Mouse (Mus musculus): ENCODE data around the gene 4930407I10Rik.

Gene 4930407I10Rik

DNA sequence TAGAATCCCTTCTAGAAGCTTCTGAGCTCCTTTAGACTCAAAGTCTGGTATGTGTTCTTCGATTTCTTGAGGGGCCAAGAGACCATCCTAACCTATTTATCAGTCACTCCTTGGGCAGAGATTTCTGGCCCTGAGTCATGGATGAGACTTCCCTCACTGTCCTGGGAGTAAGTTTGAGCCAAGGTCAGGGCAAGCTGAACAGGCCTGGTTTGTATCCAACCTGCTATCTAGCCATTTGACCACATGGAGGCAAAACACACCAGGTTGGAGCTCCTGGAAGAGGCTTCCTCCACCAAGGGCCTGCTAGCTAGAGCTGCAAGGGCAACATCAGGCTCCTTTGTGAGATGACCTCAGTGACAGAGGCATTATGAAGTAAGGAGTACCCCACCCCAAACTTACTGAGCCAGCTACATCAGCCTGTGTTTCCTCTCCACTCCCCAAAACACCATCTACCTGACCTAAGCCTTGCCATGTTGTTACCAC lies at the start of gene 4930407I10Rik:
TSS of gene 4930407I10Rik (plus strand) at position 433 of the 483 bp plus-strand sequence.
- DNase-seq (ENCODE audit: low read depth, low spot score): no peak

DNA sequence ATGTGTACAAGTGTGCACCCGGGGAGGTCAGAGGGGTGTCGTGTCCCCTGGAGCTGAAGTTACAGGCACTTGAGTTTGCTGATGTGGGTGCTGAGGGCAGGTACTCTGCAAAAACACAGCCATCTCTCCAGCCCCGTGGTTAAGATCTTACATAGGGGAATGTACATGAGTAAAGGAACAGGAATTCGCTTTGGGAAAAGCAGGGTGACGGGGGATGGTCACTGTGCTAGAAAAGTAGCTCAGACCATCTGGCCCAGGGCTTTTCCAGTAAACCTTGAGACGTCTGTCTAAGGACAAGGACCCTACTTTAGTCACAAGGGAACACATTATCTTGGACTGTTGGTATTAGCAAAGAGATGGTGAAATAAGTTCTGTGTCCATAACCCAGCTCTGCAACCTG lies 47.0 kb upstream of the 4930407I10Rik start:
- DNase-seq (ENCODE audit: low read depth, low spot score): no peak

DNA sequence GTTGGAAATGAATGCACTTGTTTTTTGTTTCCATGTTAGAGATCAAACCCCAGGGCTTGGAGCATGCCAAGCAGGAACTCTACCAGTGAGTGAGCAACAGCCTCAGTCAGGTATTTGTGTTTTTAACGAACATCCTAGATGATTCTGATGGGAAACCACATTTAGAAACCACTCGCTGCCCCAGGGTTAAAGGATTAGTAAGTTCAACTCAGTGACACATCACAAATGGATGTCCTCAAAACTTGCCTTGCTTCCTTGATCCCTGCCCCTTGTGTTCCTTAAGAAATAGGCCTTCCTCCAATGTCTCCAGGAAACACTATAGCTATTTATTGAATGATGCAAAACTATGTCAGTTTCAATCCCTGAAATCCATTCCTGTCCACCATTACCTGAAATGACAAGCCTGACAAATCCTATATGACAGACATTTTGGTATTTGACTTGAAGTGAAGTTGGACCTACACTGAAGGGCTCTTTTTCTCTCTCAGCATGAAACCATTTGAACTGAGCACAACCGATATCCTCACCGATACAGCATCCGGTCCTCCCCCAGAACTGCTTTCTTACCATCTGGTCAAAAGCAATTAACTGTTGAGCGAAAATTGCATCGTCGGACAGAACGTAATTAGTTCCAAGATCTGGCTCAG lies 44.1 kb upstream of the 4930407I10Rik start:
- DNase-seq (ENCODE audit: low read depth, low spot score): peak; percentile 45

DNA sequence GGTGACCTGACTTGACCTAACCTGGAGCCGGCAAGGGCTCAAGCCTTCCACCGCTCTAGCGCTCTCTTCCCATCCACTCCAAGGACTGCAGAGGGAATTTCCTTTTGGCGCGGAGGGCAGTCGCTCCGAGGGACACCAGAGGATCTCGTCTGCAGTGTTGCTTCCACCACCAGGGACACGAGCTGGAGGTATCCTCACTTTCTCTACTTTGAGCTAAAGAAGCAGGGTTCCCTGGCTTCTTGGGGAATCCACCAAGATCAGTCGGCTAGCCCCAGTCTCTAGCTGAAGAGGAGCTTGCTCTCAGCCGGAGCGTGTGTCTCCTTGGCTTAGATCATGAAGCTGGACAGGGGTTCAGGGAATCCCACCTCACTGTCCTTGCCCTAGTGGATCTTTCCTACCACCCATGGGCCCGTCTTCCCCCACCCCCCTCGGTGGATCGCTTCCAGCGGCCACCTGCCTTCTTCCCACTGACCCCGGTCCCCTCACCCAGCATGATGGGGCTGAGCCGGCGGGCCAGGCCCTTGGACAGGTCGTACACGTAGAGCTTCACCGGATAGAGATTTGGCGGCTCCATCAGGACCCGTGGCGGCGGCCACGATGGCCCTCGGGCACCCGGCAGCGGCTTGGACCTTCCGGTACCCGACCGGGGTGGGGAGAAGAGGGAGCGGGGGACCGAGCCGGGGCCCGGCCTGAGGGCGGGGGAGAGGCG lies 43.4 kb upstream of the 4930407I10Rik start:
- peak; percentile 54 for DNase-seq (ENCODE audit: low read depth, low spot score)

DNA sequence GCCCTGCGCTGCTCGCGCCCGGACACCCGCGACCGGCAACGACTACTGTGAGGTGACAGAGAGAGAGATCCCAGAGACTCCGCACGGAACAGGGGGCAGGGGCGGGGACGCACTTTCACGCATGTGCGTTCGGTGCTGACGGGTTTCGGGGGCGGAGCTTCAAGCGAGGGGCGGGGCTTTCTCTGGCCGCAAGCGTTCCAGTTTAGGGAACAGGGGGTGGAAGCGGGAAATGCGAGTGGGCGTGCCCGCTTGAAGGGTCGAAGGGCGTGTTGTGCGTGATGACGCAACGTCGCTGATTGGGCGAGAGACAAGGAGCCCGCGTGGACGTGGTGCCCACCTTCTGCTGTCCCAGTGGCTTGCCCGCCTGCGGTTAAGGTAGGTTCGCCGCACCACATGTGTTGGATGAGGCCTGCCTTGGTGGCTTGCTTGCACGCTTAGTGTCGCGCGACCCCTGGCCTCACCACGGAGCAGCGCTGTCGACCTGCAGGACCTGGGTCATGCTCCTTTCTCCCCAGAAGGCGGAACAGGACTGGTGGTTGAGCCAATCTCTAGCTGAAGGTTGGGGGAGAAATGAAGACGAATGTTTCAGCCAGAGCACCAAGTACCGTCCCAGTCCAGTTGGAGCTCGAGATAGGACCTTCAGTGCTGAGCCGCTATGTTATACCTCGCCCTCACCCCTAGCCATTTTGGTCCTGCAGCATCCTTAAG lies 42.7 kb upstream of the 4930407I10Rik start:
- peak; percentile 99 for DNase-seq (ENCODE audit: low read depth, low spot score)

DNA sequence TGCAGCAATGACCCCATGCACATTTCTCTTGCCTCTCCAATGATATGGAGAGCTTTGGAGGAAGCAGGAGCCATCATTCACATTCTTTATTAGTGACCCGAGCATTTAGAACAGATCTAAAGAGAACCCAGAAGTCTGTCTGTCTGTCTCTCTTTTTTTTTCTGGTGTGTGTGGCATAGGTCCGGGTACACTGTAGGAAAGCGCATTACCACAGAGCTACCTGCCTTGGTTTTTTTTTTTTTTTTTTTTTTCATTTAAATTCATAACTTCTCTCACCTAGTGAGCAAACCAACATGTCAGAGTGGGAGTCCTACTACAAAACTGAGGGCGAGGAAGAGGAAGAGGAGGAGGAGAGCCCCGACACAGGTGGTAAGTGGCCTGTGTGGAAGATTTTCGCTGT lies 42.1 kb upstream of the 4930407I10Rik start:
- DNase-seq (ENCODE audit: low read depth, low spot score): no peak

DNA sequence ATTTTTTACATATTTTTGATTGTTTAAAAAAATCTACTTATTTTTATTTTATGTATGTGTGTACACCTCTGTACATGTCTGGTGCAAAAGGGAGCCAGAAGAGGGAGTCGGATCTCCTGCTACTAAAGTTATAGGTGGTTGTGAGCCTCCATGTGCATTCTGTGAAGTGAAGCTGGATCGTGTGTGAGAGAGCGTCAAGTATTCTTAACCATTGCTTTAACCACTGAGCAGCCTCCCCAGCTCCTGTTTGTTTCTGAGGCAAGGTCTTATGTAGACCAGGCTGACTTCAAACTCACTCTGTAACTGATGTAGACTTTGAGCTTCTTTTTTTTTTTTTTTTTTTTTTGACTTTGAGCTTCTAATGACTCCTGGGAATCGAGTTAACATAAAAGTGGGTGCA lies 41.5 kb upstream of the 4930407I10Rik start:
- peak; percentile 14 for DNase-seq (ENCODE audit: low read depth, low spot score)

DNA sequence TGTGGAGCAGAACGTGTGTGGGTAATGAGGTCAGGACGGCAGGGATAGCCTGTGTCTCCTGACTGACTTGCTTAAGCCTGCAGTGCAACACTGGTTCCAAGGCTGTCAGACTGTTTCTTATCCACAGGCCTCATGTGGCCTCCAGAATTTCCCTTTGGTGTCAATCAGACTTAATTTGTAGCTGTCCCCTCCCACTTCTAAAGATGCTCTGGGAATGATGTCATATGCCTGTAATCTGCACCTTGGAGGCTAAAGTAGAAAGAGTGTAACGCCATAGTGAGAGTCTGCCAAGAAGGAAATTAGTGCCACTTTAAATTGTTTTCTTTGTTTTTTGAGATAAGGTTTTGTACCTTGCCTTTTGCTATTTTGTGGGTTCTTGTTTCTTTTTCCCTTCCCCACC lies 39.7 kb upstream of the 4930407I10Rik start:
- DNase-seq (ENCODE audit: low read depth, low spot score): no peak

DNA sequence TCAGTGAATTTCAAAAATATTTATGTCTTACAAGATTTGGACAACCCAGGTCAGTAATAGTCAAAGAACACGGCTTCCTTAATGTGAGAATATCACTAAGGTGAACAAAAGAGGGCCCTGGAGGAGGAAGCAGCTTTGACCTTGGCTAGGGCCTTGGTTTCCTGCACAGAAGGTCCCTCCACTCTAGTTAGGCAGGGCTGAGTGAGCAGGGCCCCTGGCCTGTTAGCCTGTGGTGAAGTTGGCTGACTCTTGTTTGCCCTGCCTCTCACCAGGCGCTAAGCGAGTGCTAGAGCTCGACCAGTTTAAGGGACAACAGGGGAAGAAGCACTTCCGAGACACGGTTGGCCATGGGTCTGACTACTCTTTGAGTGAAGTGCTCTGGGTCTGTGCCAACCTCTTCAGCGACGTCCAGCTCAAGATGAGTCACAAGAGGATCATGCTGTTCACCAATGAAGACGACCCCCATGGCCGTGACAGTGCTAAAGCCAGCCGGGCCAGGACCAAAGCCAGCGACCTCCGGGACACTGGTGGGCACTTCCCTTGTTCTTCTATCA lies 36.3 kb upstream of the 4930407I10Rik start:
- no peak for DNase-seq (ENCODE audit: low read depth, low spot score)

DNA sequence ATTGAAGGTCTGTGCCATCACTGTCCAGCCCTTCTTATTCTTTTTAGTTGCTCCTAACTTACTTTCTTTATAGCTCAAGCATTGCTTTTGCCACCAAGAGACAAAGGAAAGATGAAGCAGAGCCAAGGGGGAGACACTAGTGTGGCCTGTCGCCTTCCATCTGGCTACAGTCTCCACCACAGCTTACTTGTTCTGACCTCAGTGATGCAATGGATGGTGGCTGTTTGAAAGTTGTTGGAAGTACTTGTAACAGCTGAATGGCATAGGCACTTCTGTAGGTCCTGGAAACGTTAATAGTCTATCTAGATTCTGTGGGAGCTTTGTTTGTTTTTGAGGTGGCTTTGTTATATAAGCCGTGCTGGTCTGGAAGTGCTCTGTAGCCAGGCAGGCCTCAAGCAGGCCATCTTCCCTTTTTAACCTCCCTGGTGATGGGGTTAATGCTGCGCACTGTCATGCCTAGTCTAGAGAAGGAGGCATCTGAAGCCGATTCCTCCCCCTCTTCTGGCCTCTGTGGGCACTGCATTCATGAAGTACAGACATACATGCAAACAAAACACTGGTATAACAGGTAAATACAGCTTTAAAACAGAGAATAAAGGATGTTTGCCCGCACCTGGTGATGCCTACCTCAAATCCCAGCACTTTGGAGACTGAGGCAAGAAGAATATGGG lies 34.9 kb upstream of the 4930407I10Rik start:
- no peak for DNase-seq (ENCODE audit: low read depth, low spot score)

DNA sequence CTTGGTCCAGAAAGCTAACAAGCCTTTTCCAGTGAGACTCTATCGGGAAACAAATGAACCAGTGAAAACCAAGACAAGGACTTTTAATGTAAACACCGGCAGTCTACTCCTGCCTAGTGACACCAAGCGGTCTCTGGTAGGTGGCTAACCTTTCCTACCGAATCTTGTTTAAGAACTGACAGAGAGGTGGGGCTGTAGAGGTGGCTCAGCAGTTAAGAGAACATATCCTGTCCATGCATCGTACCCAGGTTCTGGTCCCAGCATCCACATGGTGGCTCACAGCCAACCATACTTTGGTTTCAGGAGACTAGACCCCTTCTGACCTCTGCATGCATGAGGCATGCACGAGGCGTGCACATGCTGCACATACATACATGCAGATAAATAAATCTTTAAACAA lies 31.7 kb upstream of the 4930407I10Rik start:
- no peak for DNase-seq (ENCODE audit: low read depth, low spot score)

DNA sequence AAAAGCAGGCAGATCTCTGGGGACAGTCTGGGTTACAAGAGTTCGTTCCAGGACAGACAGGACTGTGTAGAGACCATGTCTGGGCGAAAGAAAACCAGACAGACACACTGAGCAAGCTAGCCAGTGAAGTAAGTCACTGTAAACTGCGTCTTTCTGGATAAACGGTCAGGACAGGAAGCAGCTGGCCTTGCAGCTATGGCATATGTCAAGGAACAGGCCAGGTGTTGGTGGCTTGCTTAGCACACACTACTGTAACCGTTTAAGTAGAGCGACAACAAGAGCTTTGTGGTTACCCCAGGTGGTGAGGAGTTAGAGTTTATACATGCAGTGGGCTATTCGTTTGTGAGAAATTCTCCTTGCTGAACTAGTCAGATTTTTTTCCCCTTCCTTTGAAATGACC lies 31.2 kb upstream of the 4930407I10Rik start:
- no peak for DNase-seq (ENCODE audit: low read depth, low spot score)

DNA sequence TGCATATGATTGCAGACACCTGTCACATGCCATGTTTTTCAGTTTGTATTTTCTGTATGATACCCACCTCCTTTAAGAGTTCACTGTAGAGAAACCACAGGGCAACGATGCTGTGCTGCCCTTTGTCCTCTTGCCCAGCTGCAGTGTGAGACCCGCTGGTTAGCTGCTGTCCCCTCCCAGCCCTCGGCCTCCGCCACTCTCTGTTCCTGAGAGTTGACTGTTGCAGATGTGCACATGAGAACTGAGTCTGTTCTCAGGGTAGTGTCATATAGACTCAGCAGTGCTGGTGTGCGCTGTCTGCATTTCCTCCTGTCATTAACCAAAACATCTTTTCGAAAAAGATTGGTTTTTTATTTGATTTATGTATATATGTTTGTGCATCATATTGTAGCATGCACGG lies 26.6 kb upstream of the 4930407I10Rik start:
- no peak for DNase-seq (ENCODE audit: low read depth, low spot score)

DNA sequence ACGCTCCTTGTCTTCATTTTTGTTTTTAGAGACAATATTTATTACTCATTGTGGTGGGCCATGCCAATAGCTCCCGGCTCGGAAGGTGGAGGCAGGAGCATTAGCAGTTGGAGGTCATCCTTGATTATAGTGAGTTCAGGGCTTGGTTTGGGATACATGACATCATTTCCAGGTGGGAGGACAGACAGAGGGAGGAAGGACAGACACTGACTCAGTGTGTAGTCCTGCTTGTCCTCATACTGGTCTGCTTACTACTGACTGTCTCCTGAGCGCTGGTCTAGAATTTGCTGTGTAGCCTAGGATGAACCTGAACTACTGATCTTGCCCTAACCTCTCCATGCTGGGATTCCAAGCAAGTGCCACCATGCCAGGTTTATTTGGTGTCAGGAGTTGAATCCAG lies 25.2 kb upstream of the 4930407I10Rik start, which contains the start of gene Desi1:
TSS of gene Desi1 (minus strand) at position 101 of the 400 bp plus-strand sequence.
- DNase-seq (ENCODE audit: low read depth, low spot score): no peak

DNA sequence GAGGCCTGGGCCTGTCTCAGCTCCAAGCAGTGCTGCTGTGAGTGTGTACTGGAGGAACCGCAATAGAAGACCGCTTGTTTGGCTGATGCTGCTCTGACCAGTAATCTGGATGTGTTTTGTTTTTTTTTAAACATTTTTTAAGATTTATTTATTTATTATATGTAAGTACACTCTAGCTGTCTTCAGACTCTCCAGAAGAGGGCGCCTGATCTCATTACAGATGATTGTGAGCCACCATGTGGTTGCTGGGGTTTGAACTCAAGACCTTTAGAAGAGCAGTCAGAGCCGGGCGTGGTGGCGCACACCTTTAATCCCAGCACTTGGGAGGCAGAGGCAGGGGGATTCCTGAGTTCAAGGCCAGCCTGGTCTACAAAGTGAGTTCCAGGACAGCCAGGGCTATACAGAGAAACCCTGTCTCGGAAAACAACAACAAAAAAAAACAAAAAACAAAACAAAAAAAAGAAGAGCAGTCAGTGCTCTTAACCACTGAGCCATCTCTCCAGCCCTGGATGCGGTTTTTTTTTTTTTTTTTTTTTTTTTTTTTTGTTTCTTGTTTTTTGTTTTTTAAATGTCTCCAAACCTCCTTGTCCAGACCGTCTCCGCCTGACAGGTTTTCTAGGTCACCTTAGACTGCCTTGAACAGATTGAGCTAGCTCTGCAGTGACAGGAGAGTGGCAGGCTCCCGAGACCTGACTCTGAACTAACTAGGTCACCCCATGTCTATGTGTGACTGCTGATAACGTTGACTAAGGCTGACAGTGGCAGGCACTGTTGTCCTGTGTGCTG lies 22.9 kb upstream of the 4930407I10Rik start:
- DNase-seq (ENCODE audit: low read depth, low spot score): peak; percentile 73

DNA sequence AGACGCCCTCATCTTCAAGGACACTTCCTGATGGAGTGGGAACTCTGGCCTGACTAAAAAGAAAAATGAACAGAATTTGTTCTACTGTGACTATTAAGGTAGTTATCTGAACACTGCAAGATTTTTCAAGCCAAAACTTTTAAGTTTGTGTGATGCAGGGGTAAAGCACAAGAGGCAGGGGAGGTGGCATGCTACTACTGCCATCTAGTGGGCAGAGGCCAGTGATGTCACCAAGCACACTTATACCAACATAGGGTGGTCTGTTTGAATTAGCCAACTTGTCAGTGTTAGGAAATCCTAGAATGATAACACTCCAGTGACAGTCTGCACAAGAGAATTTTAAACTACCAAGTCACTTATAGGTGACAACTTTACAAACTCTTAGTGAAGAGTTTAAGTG lies 18.3 kb upstream of the 4930407I10Rik start:
- DNase-seq (ENCODE audit: low read depth, low spot score): peak; percentile 81

DNA sequence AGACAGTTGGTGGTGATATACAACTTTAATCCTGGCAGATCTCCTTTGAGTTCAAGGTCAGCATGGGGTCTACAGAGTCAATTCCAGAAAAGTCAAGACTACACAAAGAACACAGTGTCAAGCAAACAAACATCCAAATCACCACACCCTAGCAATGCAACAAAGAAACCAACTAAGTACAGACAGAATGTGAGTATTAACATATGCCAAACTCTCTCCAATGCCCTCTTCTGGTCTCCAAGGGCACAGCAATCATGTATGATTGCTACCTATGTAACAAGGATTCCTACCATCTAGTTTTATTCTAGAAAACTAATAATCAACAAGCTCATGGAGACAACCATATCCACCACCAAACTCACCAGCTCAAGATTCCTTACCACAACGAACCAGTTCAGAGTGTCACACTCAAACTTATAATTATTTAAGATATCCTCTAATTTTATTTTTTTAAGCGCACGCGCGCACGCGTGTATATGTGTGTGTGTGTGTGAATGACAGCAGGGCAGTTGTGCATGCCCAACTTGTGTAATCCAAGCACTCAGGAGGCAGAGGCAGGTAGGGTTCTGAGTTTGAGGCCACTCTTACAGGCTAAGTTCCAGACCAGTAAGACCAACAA lies 14.7 kb upstream of the 4930407I10Rik start:
- DNase-seq (ENCODE audit: low read depth, low spot score): peak; percentile 64

DNA sequence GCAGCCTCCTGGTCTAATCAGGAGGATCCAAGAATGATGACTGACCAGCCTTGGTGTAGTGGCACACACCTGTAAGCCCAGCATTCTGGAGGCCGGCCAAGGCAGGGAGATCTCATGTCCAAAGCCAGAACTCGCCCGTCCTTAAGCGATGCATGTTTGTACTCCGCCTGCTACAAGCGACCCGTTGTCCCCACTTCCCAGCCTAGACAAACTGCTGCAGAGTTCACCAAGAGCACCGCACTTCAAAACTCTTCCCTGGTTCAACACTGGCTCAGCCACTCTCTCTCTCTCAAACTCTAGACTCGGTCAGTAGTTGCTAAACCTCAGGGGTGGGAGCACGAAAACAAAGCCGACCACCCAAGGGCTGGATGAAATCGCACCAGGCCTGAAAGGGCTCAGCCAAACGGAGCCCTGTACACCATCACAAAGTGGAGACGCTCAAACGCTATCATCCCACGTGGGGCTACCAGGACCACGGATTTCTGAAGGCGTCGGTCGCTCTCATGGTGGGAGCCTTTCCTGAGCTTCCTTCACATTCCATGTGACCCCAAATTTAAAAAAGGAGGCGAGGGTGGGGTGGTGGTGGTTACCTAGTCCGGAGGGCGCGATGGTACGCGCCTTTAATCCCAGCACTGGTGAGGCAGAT lies 12.6 kb upstream of the 4930407I10Rik start:
- DNase-seq (ENCODE audit: low read depth, low spot score): peak; percentile 30

DNA sequence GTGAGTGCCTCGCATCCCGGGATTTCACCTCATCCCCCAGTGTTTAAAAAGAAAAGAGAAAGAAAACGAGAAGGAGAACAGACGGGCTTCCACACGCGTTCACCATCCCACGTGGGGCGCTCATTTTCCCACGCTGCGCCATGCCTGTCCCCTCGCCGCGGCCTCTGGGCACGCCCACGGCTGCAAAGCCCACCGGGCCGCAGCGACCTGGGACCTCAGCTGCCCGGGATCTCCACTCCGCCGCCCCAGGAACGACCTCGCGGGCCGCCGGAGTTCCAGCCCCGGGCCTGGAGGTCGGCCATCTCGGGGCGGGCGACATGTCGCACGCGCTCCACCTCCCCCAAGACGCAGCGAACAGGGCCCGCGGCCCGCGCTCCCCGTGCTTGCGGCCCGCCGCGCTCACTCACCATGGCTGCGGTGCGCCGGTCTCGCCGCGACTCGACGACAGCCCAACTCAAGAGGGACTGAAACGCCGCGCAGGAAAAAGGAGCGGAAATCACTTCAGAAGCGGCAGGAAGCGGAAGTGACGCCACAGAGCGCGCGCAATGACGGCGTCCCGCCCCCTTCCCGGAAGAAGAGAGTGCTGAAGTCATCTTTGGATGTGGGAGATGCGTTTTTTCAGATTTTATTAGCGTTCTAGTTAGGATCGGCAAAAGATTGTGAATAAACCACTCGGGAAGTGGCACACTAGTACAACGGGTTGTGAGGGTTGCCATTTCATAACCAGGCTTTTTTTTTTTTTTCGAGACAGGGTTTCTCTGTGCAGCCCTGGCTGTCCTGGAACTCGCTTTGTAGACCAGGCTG lies 11.7 kb upstream of the 4930407I10Rik start, which contains the start of gene Snu13:
TSS of gene Snu13 (minus strand) at position 519 of the 804 bp plus-strand sequence.
- peak; percentile 96 for DNase-seq (ENCODE audit: low read depth, low spot score)
